Mouse (Mus musculus): ENCODE measurements around the gene 4933417A18Rik.

DNA sequence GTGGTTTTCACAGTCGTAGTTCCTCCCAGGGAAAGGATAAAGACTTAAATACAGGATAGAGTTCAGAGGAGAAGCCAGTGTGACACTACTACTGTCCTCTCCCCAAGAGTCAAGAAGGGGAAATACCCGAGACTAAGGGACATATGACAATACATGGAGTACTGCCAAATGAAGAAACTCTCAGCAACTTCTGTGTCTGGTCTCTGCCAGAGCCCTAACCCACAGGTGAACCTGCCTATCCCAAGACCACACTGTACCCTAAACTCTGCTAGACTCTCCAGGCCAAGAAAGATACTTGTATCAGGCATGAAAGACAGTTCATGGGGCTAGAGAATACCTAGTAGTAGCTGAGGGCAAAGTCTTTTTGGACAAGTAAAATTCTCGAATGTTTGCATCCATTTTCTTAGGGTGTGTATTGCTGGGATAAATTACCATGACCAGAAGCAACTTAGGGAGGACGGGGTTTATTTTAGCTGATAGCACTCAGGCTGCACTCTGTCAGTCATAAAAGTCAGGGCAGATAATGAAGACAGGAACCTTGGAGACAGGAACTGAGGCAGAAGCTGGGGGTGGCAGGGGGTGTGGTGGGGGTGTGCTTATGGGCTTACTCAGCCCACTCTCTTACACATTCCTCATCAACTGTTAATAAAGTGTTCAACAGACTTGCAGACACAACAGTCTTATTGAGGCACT, 67.5 kb downstream of the 4933417A18Rik start:
- TF ChIP-seq FLI1 (IDR thresholded peaks at IDR 0.05; ENCODE audit: low read length) (no peak), GATA1 (IDR thresholded peaks at IDR 0.05; ENCODE audit: borderline replicate concordance, low read length) (no peak)
